Mouse (Mus musculus) testis, postnatal 14 days (tissue): ENCODE results near the gene Hist1h2bg.
"Not testable (repeated sequence)": the region's sequence is repeated elsewhere in the genome, so short reads cannot be mapped to it uniquely, and the experiment has no call there.

Source experiments
- DNase-seq: peaks from one replicate; pipeline ENCODE4 v3.0.0; 2021; ENCODE audit warnings: low spot score

Hist1h2bg gene

DNA sequence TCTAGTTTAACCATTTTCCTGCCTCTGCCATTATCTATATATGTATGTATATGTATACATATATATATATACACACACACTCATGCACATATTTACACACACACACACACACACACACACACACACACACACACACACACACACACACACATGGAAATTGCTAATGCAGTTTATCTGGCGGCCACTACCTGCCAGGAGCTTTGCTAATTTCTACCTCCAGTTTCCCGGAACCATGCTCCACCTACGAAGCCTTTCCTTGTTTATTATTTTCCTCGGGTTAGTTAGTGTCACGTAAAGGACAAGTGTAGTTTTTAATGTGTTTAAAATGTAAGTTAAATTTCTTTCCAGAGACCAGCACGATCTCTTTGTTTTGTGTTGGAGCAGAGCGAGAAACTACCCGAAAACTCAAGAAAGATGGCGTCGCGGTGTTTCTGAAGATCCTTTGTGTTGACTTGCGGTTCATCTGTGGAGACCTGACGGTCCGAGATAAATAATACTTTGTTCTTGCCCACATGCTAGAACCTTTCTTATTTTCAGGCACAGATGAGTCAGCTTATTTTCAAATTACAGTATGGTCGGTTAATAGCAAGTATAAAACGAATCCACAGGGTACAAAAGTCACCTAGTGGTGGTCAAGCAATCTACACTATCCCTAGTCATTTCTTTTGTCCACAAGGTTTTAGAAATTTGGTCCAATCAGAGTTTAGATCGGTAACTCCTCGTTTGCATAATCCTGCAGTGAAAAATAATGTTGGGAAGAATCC, 8.3 kb upstream of the Hist1h2bg start:
- DNase-seq = no peak

DNA sequence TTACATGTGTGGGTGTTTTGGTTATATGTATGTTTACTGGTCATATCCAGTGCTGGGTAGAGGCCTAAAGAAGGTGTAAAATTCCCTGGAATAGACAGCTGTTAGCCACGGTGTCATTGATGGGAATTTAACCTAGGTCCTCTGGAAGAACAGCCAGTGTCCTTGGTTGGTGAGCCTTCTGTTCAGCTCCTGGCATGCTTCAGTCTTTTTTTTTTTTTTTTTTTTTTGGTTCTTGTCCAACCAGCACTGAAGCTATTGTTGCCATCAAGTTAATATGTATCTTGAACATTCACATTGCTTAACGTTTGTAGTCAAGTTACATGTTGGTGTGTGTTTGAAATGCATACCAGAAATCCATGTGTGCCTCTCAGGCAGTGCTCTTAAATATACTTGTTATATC, 6.7 kb upstream of the Hist1h2bg start:
- no peak for DNase-seq

DNA sequence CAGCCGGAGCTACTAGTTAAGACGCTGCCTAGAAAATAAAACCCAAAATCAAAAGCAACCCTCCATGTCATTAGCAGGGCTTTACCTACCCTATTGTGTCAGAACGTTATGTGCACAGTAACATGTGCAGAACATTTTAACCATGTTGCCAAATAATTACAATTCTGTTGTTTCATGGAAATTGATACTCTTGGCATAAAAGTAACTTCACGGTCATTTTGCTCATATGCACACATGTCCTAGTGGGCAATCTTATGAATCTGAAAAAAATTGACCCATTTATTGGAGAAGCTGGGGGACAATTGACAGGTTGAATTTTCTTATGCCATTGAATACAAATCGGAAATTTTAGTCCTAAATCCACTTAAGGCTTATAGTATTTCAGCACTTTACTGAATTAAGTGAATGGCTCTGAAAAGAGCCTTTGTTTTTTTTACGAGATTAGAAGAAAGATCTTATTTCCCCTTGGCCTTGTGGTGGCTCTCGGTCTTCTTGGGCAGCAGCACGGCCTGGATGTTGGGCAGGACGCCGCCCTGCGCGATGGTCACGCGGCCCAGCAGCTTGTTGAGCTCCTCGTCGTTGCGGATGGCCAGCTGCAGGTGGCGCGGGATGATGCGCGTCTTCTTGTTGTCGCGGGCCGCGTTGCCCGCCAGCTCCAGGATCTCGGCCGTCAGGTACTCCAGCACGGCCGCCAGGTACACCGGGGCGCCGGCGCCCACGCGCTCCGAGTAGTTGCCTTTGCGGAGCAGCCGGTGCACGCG, 755 bp upstream of the Hist1h2bg start:
- not testable (repeated sequence) for DNase-seq

DNA sequence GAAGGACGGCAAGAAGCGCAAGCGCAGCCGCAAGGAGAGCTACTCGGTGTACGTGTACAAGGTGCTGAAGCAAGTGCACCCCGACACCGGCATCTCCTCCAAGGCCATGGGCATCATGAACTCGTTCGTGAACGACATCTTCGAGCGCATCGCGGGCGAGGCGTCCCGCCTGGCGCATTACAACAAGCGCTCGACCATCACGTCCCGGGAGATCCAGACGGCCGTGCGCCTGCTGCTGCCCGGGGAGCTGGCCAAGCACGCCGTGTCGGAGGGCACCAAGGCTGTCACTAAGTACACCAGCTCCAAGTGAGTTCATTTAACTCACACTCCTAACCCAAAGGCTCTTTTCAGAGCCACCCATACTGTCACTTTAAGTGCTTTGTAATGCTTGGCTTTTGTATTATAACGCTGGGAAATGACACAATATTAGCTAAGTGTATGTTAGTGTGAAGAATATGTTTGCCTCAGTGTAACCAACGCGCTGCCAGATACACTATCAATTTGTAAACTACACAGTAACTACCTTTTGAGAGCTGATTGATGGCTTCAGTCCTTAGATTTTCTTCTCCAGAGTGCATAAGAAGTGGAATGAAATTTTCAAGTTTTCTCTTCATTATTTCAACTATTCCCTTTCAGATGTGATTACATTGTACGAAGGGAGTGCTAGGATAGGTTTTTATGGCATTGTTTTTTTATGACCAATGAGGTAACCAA, 465 bp downstream of the Hist1h2bg start:
- DNase-seq = not testable (repeated sequence)

DNA sequence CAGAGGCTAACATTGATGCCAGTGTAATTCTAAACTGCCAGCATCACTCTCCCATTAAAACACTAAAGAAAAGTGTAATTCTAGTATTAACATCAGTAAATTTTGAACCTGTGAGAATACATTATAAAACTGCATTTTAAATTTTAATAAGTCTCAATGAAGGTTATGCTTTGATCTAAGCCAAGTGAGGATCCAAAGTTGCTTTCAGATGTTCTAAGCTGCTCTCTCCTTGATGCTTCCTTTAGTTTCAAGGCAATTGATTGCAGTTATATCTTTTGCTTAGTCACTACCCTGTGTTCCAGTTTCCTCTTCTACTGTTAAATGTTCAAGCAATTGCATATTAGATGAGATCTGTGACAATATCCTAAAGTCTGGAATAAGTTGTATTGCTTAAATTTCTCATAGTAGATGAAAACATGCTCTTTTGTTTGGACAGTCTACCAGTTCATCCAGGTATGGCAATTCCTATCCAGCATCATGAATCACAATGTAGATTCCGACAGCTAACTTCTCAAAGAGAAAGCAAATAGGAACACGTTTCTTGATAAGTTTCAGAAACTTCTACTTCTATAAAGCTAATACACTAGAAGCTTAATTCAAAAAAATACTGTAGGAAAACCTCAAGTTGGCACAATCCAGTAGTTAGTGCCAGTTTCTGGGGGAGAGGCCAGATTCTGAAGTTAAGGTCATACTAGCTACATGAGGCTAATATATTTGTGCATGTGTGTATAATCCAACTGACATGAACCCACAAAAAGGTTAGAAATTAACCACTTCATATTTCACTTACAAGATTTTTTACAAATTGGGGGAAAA, 1.2 kb downstream of the Hist1h2bg start:
- DNase-seq = no peak

DNA sequence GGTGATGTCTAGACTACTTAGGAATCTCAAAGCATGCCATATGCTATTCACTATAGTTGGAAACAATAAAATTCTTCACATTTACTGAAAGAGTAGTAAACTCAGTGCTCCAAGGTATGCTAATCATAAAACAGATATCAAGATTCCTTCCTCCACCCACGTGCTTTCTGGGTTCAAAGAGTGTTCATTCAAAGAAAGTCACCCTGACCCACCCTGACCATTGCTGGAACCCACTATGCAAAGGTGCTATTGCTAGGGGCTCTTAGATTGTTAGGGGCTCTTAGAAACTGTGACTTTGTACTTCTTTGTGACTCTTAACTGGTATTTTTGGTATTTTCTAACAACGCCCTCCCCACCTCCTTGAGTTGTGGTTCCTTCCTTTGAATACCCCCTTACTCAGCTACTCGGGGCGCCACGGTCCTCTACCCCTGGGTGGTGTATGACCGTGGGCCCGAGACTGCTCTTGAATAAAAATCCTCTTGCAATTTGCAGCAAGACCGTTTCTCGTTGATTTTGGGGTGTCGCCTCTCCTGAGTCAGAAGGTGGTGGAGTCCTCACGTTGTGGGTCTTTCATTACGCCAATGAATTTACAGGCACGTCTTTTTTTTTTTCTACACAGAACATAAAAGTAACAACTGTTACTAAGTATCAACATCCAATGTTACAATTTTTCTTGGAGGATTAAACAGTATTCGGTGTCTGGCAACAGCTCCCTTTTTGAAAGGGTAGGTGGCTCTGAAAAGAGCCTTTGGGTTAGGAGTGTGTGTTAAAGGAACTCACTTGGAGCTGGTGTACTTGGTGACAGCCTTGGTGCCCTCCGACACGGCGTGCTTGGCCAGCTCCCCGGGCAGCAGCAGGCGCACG, 2.1 kb downstream of the Hist1h2bg start:
- peak; percentile 8 for DNase-seq

DNA sequence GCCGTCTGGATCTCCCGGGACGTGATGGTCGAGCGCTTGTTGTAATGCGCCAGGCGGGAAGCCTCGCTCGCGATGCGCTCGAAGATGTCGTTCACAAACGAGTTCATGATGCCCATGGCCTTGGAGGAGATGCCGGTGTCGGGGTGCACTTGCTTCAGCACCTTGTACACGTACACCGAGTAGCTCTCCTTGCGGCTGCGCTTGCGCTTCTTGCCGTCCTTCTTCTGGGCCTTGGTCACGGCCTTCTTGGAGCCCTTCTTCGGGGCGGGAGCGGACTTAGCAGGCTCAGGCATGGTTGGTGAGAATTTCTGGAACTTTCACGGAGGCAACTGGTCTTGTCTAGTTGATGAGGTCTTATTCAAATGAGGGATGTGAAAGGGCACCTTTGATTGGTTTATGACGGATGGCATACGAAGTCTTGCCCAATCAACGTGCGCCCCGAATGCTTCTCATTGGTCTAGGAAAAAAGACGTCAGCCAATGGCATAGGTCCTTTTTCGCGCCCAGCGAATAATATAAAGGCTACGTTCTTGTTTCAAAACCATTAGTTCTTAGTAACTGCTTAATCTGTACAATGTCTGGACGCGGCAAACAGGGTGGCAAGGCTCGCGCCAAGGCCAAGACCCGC, 2.8 kb downstream of the Hist1h2bg start, which contains the start of the genes Hist1h2bf and Hist1h2ad:
Gene Hist1h2bf (minus strand): TSS at position 299 of the 627 bp plus-strand sequence.
Gene Hist1h2ad (plus strand): TSS at position 484 of the 627 bp plus-strand sequence.
- DNase-seq = peak; percentile 93

DNA sequence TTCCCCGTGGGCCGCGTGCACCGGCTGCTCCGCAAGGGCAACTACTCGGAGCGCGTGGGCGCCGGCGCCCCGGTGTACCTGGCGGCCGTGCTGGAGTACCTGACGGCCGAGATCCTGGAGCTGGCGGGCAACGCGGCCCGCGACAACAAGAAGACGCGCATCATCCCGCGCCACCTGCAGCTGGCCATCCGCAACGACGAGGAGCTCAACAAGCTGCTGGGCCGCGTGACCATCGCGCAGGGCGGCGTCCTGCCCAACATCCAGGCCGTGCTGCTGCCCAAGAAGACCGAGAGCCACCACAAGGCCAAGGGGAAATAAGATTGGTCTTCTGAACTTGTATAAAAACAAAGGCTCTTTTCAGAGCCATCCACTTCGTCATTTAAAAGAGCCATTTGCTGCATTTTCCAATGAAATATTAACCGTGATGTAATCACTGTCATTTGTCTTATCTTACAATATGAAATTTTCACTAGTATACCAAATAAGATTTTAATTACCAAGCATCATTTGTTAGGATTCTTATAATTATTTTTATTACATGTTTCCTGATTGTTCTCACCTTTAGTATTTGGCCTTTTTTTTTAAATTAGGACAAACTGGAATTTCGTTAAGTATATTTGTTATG, 3.5 kb downstream of the Hist1h2bg start:
- DNase-seq = not testable (repeated sequence)

DNA sequence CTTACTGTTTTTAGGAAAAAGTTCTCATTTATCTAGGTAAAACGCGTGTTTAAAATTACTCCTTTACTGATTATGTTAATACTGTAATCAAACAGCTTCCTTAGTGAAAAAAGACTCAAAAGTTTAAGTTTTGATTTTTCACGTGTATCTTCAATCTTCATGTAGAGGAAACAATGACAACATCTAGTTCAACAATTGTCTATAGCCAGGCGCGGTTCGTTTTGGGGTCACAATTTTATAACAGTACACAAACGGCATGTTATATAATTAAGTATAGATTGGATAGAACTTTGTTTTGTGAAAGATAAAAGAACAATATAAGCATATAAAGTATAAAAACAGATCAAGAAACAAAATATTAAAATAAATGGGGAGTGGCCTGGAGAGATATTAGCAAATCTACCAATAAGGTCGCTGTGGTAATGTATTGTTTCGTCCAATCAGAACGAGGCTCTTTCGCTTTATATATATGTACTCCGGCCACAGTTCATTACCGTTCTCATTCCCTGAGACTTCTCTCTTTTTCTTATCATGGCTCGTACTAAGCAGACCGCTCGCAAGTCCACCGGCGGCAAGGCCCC, 4.2 kb downstream of the Hist1h2bg start, which contains the start of gene Hist1h3d:
Gene Hist1h3d (plus strand): TSS at position 493 of the 581 bp plus-strand sequence.
- DNase-seq = peak; percentile 49

DNA sequence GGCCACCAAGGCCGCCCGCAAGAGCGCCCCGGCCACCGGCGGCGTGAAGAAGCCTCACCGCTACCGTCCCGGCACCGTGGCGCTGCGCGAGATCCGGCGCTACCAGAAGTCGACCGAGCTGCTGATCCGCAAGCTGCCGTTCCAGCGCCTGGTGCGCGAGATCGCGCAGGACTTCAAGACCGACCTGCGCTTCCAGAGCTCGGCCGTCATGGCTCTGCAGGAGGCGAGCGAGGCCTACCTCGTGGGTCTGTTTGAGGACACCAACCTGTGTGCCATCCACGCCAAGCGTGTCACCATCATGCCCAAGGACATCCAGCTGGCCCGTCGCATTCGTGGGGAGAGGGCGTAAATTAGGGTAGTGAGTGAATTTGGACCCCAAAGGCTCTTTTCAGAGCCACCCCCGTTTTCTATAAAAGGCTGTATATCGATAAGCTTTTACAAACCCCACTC, 4.7 kb downstream of the Hist1h2bg start:
- DNase-seq = not testable (repeated sequence)

DNA sequence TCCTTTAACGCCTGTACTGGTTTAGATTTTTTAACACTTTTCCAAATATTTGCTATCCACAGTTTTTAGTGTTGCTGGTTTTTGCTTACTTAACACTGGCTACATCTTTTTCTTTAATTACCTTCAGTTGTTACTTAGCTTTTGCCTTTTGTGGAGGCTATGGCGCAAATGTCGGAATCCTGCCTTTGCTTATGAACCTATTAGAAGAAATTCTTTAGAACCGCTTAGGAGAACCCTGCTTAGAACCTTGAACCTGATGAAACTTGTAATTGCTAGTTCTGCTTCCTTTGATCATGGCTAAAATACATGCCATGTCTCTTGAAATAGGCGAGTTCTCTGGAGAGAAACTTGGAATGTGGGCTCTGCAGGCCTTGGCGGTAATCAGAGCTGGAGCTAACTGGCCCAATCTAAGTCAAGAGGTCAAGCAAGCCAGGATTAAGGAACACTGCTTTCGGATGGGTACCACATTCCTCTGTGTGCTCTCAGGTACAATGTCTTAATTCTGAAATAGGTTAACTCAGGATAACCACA, 5.2 kb downstream of the Hist1h2bg start:
- DNase-seq = no peak

DNA sequence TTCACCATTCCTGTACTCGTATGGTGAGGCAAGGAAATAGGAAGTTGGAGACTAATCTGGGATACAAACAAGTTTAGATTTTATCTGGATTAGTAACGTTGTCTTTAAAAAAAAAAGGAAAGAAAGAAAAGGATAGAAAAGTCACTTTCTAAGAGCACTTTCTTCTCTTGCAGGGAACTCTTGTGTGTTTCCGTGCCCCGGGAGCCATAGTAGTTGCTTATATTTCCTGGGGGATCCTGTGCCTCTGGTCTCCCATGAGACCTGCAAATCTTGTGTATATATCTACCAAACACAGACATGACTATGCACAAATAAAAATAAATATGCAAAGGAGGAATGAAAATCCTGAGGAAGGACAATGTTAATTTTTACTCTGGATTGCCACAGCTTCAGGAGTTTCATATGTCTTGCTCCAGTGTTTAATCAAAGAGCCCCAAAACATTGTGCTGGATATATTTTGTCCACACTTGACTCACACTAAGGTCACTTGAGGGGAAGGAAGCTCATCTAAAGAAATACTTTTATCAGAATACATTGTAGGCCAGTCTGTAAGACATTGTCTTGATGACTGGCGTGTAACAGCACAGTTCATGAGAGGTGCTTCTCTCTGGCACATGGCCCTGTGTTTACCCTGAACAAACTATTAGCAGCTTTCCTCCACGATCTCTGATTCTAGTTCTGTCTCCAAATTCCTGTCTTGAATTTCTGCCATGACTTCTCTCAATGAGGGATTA, 5.9 kb downstream of the Hist1h2bg start:
- no peak for DNase-seq

DNA sequence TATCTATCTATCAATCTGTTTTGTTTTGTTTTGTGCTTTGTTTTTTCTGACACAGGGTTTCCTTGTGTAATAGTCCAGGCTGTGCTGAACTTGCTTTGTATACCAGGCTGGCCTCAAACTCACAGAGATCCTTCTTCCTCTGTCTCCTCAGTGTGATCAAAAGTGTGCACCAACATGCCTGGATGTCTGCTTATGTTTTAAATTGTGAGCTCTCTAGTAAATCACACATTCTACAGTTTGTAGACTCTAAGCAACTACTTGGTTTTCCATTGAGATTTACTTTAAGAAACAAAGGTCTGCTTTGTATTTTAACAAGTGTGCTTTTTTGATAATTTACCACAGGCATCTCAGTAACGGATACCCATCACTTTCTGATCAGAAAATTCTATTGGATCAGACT, 6.6 kb downstream of the Hist1h2bg start:
- no peak for DNase-seq

DNA sequence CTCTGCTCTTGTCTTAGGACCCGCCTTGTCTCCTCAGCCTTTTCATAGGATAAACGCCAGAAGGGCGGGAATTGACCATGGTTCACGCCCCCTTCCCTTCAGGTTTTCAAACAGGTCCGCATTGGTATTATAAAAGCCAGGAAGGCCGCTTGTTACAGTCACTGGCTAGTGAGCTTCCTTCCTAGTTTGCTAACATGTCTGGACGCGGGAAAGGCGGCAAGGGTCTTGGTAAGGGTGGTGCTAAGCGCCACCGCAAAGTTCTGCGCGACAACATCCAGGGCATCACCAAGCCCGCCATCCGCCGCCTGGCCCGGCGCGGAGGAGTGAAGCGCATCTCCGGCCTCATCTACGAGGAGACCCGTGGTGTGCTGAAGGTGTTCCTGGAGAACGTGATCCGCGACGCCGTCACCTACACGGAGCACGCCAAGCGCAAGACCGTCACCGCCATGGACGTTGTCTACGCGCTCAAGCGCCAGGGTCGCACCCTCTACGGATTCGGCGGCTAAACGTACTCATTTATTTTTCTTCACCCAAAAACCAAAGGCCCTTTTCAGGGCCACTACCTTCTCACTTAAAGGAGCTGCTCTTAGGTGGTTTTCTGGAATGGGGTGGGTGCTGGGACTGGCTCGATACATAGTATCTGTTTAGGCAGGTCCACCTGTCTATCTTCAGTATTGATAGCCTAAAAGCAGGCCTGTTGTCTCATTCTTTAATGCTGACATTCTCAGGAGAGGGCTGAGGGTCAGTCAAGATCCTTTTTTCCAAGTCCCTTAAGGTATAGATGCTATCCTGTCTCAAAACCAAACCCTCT, 10.4 kb downstream of the Hist1h2bg start, which contains the start of gene Hist1h4d:
Gene Hist1h4d (plus strand): TSS at position 191 of the 811 bp plus-strand sequence.
- peak; percentile 95 for DNase-seq

DNA sequence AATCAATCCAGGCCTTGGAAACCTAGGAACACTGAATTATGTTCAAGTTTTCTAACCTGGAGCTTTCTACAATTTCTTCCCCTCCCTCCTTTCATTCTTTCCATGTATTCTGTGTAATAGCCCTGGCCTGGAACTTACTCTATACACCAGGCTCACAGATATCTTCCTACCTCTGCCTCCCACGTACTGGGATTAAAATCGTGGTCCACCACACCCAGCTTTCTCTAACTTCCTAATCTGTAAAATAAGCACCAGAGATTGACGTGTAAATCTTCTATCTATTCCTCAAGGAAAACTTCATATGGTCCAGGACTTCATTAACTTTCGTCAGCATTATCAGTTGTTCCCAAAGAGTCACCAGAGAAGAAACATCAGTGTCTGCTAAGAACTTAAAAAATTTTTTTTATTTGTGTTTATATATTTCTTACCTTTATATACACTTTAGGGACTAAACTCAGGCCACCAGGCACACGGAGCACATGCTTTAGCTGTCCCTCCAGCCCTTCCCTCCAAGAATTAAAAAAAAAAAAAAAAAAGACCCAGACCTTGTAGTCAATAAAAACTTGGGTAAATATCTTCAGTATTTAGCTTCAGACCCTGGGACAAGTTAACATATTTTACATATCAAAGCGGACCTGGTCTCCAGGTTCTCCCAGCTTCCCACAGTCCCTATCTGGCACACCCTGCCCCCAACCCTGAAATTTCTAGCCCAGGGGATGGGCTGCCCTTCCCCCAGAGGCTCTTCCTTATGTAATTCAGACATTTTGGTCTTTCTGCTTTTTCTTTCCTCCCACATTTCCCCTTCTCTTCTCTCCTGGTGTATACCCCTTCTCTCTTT, 11.2 kb downstream of the Hist1h2bg start:
- DNase-seq = no peak

DNA sequence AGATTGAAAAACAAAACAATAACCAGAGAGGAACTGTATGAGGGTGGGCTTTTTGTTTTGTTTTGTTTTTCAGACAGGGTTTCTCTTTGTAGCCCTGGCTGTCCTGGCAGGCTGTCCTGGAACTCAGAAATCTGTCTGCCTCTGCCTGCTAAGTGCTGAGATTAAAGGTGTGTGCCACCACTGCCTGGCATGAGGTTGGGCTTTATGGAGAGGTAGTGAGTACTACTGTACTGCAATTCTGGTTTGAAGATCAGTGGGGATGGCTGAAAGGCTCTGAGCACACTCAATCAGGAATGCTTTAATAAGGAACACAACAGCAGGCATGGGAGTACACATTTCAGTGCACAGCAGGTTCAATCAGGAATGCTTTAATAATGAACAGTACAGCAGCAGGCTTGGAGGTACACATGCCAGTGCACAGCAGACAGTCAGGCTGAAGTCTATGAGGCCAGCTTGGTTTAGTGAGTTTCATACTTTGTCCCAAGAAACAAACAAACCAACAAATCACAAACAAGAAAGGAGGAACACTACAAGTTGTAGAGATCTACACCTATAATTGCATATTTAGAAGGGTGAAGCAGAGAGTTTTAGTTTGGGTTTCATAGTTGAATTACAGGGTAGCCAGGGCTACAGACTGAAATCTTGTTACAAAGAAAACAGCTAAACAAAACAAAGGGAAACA, 12.3 kb downstream of the Hist1h2bg start:
- no peak for DNase-seq
